Mouse (Mus musculus) fibroblast of lung, adult 2 months (primary cell): ENCODE measurements around the gene Tmcc3.
A peak's percentile ranks its signal among the peaks of the same experiment; 100 is the strongest.
"Not testable (repeated sequence)": the region's sequence is repeated elsewhere in the genome, so short reads cannot be mapped to it uniquely, and the experiment has no call there.

Source experiments
- DNase-seq: peaks from one replicate; pipeline ENCODE4 v3.0.0-alpha.2; 2011; ENCODE audit warnings: low read depth

Gene Tmcc3

GRCm38 (mm10) chr10:94578870-94579269 is 267.1 kb downstream of the Tmcc3 start:
- DNase-seq = no peak

DNA sequence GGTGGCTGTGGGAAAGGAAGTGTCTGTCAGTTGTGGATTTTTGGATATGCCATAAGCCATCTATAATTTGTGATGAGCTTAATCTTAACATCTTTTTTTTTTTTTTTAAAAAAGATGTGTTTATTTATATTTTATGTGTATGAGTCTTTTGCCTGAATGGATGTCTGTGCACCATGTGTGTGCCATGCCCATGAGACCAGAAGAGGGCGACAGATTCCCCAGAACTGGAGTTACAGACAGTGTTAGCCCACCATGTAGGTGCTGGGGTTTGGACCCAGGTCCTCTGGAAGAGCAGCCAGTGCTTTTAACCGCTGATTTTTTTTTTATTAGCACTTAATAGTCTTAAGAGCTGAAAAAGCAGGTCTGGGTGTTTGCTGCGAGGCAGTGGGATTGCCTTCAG is 269.6 kb downstream of the Tmcc3 start:
- no peak for DNase-seq

DNA sequence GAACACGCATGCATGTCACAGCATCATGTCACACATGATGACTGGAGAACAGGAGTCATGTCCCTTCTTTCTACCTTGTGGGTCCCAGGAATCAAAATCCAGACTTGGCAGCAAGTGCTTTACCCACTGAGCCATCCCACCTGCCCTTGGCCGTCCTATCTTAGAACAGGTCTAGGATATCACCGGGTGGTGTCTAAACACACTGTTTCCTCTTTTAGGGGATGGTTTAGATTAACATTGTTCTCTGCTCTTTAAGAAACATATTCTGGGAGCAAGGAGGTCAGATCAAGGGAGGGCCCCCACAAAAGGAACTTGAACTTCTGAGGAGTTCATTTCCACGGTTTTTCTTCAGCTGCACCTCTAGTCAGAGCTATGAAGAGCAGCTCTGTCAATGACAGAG is 272.0 kb downstream of the Tmcc3 start:
- no peak for DNase-seq

DNA sequence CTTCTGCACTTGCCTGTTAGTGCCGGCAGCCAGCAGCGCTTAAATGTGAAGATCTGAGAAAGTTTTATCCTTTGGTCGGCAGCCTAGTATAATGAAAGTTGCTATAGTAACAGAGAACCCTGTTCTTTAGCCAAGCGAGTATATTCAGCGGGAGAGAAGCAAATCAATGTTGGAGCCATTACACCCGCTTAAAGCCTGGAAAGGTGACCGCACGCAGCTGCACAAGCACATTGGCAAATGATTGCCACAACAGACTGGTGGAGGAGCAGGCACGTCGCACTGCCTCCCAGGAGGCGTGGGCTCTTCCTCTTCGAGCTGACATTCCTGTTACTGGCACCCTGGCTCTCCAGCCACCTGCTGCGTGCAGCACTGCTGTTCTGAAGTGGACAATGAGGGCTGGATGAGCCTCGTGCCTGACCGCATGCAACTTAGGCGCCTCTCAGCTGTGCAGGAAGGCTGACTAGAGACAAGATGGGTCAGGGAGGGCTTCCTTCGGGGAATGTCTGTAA is 273.2 kb downstream of the Tmcc3 start:
- no peak for DNase-seq

GRCm38 (mm10) chr10:94585819-94586218 is 274.1 kb downstream of the Tmcc3 start:
- no peak for DNase-seq

GRCm38 (mm10) chr10:94588976-94589375 is 277.2 kb downstream of the Tmcc3 start:
- DNase-seq = no peak

DNA sequence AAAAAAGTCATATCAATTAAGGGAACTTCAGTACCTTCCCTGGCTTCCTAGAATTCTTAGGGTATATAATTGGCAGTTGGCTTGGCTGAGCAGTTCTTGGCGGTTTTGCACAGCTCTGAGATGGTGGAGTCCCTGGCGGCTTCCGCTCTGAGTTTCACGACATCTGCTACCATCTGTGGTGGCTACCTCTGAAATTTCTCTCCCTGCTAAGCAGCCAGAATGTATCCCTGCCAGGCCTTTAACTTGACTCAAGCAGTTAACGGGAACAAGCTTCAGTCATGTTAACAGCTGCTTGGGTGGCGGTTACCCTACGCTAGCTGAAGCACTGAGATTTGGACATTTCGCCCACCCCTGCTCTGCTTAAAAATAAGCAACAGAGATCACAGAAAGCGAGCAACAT is 284.0 kb downstream of the Tmcc3 start:
- DNase-seq = no peak

GRCm38 (mm10) chr10:94599846-94600245 is 288.1 kb downstream of the Tmcc3 start:
- not testable (repeated sequence) for DNase-seq

DNA sequence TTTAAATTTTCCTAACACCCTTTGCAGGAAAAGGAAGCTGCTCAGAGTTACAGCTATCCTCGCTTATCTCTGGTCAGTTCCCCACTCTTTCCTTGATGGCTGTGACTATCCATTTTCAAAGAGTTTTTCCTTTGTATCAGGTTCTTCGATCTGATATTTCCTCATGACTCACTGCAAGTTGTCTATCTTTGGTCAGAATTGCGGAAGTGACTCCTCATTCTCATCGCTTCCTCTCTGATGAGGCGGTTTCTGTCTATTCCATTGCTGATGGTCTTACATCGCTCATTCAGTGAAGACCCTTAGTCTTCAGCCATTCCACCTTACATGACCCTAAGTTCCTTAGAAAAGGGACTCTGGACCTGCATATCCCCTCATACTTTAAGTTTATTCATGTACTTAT is 289.3 kb downstream of the Tmcc3 start:
- no peak for DNase-seq

DNA sequence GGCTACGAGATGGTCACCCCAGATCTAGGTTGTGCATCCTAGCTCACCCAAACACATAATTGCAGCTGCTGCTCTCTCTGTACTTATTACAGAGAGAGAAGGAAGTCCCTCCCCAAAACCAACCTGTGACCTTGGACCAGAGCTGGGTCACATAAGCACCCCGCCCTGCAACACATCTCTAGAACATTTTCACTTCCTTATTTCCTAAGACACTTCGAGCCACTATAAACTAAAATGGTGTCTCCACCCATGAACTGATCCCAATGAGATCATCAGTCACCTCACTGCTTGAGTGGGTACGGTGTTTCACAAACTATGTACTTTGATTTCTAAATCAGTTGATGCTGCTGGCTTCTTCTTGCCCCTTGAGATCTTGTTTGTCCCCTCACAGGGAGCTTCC is 293.7 kb downstream of the Tmcc3 start:
- DNase-seq = no peak

- DNase-seq = peak; percentile 31
Observed at GRCm38 (mm10) chr10:94609309-94609777, 297.6 kb downstream of the Tmcc3 start.

DNA sequence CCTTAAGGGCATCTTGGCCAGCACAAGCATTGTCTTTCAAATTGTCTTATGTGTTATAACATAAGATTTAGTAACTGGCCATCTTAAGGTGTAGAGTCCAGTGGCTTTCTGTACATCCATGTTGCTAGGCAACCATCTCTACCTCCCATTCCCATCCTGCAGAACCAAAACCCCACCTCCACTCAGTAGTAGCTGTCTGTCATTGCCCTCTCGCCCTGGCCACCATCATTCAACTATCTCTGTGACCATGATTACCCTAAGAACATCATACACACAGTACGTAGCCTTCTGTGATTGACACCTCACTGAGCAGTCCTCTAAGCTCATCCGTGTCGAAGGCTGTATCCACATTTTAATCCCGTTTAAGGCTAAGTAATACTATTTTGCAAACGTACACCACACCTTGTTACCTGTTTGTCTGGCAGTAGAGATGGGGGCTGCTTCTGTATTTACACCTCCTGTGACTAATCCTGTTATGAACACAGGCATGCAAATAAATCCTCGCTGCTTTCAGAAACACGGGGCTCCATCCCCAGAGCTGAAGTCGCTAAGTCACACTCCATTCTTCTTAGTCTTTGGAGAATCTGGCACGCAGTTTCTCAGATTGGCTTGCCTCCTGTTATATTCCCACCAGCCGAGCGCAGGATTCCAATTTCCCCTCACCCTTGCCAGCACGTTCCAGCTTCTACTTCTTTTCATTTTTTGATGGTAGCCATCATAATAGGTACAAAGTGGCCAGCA is 299.6 kb downstream of the Tmcc3 start:
- no peak for DNase-seq

GRCm38 (mm10) chr10:94611969-94612440 is 300.3 kb downstream of the Tmcc3 start:
- no peak for DNase-seq

- no peak for DNase-seq
Observed at GRCm38 (mm10) chr10:94619586-94619985, 307.8 kb downstream of the Tmcc3 start.

GRCm38 (mm10) chr10:94620561-94620960 is 308.8 kb downstream of the Tmcc3 start:
- no peak for DNase-seq

GRCm38 (mm10) chr10:94621420-94622225 is 309.9 kb downstream of the Tmcc3 start:
- no peak for DNase-seq

- DNase-seq = no peak
Observed at GRCm38 (mm10) chr10:94622281-94622680, 310.5 kb downstream of the Tmcc3 start.

DNA sequence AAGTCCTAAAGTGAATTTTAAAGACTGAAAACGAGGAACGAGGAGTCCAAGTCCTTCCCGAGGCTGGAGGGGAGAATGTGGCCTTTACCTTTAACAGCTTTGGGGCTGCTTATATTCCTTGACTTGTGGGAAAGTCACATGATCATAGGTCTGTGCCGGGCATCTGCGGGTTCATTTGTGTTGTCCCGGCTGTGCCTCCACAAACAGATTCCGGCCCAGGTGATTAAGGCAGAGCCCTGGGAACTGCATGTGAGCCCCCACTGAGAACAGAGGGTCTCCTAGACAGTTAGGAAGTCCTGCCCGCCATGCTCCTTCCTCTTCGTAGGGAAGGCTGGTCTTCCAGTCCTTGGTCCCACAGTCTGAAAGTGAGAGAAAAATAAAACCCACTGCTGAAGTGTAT is 311.1 kb downstream of the Tmcc3 start:
- DNase-seq = no peak

DNA sequence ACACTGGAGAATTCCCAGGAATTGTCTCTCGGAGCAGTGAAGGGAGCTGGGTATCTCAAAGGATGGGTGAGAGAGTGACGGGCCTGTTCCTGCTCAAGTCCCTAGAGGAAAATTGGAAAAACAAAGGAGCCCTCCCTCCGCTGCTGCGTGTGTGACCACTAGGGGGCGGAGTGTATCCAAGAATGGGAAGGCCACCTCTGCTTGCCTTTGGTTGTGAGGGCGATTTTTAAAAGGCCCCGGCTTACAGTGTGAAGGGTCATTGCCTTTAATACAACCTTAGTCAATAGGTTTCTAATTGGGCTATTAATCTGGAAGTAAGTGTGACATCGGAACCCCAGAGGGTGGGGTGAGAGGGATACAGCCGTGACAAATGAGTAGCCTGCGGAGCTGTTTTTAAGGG is 311.9 kb downstream of the Tmcc3 start:
- peak; percentile 39 for DNase-seq

DNA sequence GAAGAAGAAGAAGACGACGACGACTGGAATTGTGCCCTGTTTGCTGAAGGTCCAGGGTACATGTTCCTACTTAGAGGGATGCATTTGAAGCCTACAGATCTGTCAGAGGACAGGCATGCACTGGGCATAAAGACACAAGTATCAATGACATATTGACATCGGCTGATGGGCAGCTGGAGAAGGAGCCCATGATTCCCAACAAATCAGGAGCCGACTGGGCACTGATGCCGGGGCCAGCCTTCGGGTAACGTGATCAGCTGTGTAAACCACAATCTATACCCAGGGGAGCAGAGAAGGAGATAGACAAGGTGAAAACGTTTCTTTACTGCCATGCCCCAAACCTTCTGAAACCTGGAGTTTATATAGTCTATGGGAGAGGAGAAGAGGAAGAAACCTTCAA is 313.3 kb downstream of the Tmcc3 start:
- no peak for DNase-seq

GRCm38 (mm10) chr10:94625606-94626005 is 313.9 kb downstream of the Tmcc3 start:
- DNase-seq = no peak

- DNase-seq = no peak
Observed at GRCm38 (mm10) chr10:94630771-94631280, 319.1 kb downstream of the Tmcc3 start.
